Mouse (Mus musculus) liver, embryonic 14.5 days (tissue): Measurements from ENCODE around the gene Nfia.

Experiments
- CTCF ChIP-seq: IDR thresholded peaks from 2 replicates; pipeline ENCODE4 v1.5.1; 2016; ENCODE audit warnings: antibody characterized with exemption, low read depth, control low read depth
- EP300 ChIP-seq: IDR thresholded peaks from 2 replicates; pipeline ENCODE4 v1.6.1; 2016; ENCODE audit warnings: antibody characterized with exemption, low read depth

DNA sequence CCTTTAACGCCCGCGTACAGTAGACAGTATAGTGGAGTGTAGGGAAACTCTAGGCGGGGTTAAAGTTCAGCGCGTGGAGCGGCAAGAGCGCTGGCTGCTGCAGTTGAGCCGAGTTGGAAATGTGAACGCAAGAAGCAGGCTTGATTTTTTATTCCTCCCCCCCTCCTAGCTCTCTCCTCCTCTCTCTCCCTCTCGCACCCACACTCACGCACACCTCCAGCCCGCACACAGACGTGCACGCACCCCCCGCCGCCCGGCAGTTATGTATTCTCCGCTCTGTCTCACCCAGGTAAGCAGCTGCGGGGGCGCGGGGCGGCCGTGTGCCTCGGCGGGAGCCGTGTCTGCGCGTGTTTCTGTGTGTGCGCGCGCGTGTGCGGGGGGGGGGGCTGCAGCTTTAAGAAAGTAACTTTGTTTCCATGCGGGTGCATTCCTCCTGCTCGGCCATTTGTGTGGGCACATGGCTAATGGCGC is 5.2 kb downstream of the Nfia start, which contains the start of gene E130114P18Rik:
- no peak for TF ChIP-seq CTCF
- no peak for TF ChIP-seq EP300
